Mouse (Mus musculus) cortical plate, adult 2 months (tissue): Measurements from ENCODE around the gene Nr2c2. TPM values are rescaled to one million over a fixed set of nuclear protein-coding genes. Genes with fewer than 3 reads are reported as not detected.

Experiments used
- H3K27ac ChIP-seq: fragments of 200-500 bp; 2 replicates; pipeline ENCODE4 v1.5.1; 2012; ENCODE audit warnings: low read length, control low read depth, inconsistent platforms; ENCODE audit not compliant: insufficient read depth
- H3K4me1 ChIP-seq: fragments of 200-500 bp; 2 replicates; pipeline ENCODE4 v1.6.1; 2011; ENCODE audit warnings: low read length; ENCODE audit not compliant: control insufficient read depth, insufficient read depth
- H3K4me3 ChIP-seq: fragments of 200-500 bp; 2 replicates; pipeline ENCODE4 v1.5.1; 2011; ENCODE audit warnings: mild to moderate bottlenecking, low read length, control low read depth; ENCODE audit not compliant: insufficient read depth
- CTCF ChIP-seq: fragments of 200-500 bp; IDR thresholded peaks from 2 replicates; pipeline ENCODE4 v1.5.1; 2011; ENCODE audit warnings: mild to moderate bottlenecking, control low read depth, low read length; ENCODE audit not compliant: insufficient read depth; ENCODE audit errors: extremely low read depth
- POLR2A ChIP-seq: fragments of 200-500 bp; IDR thresholded peaks from 2 replicates; pipeline ENCODE4 v1.6.1; 2011; ENCODE audit warnings: mild to moderate bottlenecking, low read length, control low read depth; ENCODE audit not compliant: insufficient read depth; ENCODE audit errors: extremely low read depth
- polyA plus RNA-seq: library from polyadenylated mRNA; depleted of rRNA; stranded (reverse); fragments of >200 nt; gene quantifications from 2 replicates; pipeline ENCODE4 v1.2.3, GENCODE M21; 2012; rRNA removed

The Nr2c2 gene
- 41.8 and 44.4 TPM in 2 replicates for polyA plus RNA-seq

DNA sequence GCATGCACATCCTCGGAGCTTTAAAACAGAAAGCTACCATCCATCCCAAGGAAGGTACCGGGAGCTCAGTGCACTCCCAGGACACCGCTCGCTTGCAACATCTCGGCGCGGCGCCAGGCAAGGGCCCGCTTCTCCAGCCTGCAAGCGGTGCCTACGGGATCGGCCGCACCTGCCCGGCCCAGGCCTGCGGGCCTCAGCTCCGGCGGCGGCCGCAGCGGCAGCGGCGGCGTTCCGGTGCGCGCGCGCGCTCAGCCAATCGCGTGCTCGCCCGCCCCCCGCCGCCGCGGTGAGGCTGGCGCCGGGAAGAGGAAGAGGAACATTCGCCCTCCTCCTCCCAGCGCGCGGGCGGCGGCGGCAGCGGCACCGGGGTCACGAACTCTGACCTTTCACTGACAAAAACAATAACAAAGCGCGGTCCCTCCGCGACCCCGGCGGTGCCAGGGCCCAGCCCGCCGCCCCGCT lies at the start of gene Nr2c2:
Nr2c2 (plus strand) TSS at position 261 of the 462 bp plus-strand sequence.
- TF ChIP-seq CTCF (no peak), POLR2A (peak; percentile 54)
- Histone ChIP-seq H3K4me1 (peaks cover 6% of the 10 kb centered on the region), H3K27ac (peak within 1 kb of the TSS; percentile 98)

DNA sequence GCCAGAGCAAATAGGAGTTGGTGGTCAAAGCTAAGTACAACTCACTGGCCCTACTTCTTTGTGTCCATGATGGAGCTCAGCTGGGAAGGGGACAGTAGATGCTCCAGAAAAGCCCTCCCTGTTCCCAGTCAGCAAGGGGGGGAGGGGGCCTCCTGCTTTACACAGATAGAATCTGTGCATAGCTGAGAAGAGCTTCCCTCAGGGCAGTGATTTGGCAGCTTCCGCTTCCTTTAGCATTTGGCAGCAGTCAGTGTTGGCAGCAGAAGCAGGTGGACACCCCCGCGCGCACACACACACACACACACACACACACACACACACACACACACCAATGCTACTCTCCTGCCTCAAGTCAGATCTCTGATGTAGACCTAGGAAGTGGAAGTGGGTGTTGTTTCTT lies 49.1 kb upstream of the Nr2c2 start:
- TF ChIP-seq CTCF (no peak), POLR2A (no peak)
- Histone ChIP-seq H3K27ac (no peak overlapping the region), H3K4me3 (no peak overlapping the region), H3K4me1 (peaks cover 4% of the 10 kb centered on the region; the same call in 1 of the 2 replicates)

More for the DNA sequence above, at the start of gene Nr2c2:
- peak within 1 kb of the TSS; percentile 80 for H3K4me3 ChIP-seq

DNA sequence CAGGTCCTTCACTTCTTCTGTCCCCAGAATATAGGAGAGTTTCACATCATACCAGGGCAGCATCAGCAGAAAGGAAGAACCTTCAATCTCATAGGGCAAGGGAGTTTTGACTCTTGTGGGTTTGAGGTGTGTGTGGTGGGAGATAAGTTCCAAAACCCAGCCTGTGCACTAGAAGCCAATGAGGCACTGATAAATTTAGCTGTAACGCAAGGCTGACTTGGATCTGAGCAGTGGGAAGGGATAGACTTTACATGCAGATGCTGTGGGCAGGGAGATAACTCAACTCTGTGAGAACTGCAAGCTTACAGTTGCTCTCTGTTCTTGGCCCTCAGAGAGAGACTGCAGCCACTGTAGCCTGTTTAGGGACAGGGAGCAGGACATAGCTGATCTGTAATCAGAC lies 48.3 kb upstream of the Nr2c2 start:
- Histone ChIP-seq H3K4me3 (no peak overlapping the region), H3K27ac (no peak overlapping the region), H3K4me1 (peaks cover 4% of the 10 kb centered on the region; the same call in 1 of the 2 replicates)
- no peak for TF ChIP-seq POLR2A
- TF ChIP-seq CTCF = no peak

DNA sequence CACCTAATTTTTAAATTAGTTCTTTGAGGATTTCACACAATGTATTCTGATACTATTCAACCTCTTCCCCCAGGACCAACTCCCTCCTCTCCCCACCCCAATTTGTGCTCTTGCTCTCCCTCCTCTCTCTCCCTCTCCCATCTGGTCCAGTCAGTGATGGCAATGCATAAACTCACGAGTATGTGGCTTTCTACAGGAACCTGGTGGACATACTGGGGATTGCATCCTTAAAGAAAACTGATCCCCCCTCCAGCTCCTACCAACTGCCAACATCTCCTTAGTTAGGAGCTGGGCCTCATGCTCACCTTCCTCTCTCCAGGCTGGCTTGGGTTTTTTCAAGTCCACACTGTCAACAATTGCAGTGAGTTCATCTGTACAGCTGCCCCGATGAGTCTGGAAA lies 33.4 kb upstream of the Nr2c2 start:
- Histone ChIP-seq H3K4me1 (peaks cover 2% of the 10 kb centered on the region; the same call in 1 of the 2 replicates), H3K27ac (no peak overlapping the region), H3K4me3 (no peak overlapping the region)
- TF ChIP-seq CTCF (0 out of 2 replicates have a peak, but pooled peaks have one; percentile 0), POLR2A (no peak)

DNA sequence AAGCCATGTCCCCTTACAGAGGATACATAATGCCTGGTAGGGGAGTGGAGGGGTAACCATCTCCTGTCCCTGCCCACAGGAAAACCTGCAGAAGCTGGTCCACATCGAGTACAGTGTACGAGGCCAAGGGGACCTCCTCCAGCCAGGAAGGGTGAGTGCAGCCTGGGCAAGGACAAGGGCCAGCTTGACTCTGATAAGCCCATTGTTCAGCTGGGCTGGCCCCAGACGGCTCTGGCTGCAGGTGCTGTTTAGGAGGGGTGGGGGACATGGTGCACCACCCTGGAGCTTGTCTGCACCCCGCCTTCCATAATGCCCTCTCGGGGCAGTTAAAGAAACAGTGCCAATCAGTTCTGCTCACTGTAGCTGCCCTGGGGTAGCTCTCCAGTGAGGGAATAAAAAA lies 29.5 kb upstream of the Nr2c2 start:
- no peak for TF ChIP-seq CTCF
- no peak for TF ChIP-seq POLR2A

DNA sequence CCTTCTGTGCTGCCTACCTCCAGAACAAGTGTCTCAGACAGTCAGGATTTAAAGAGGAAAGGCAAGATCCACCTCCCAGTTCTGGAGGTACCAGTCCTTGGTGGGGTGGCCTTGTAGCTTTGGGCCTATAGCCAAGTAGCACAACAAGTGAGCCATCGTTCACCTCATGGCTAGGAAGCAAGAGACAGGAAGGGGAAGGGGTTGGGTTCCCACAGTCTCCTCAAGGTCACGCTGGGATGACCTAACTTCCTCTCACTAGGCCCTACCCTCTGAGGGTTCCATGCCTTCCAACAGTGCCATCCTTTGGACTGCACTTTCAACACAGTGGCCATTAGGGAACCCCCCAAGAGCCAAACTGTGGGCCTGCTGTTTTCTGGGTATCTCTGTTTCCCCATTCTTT lies 27.7 kb upstream of the Nr2c2 start:
- Histone ChIP-seq H3K4me3 (no peak overlapping the region), H3K4me1 (peaks cover 2% of the 10 kb centered on the region; the same call in 1 of the 2 replicates), H3K27ac (no peak overlapping the region)
- TF ChIP-seq POLR2A (no peak), CTCF (no peak)

More for the DNA sequence above, 29.5 kb upstream of the Nr2c2 start:
- H3K27ac ChIP-seq = no peak overlapping the region
- H3K4me1 ChIP-seq = peaks cover 2% of the 10 kb centered on the region; the same call in 1 of the 2 replicates
- no peak overlapping the region for H3K4me3 ChIP-seq

DNA sequence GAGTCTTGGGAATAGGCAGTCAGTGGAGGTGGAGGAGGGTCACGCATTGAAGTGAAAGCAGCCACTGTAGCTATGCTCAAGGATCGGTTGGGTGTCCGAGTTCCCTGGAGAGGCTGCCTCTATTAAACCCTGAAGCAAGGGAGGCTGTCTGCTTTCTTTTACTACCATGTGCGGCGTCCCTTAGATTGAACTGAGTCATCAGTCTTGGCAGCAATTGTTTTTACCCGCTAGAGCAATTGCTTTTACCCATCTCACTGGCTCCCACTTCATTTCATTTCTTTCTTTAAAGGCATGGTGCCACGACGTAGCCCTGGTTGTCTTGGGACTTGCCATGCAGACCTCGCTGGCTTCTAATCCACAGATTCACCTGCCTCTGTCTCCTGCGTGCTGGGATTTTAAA lies 27.1 kb upstream of the Nr2c2 start:
- H3K27ac ChIP-seq = no peak overlapping the region
- H3K4me3 ChIP-seq = no peak overlapping the region
- H3K4me1 ChIP-seq = peaks cover 2% of the 10 kb centered on the region; the same call in 1 of the 2 replicates
- TF ChIP-seq POLR2A = no peak
- TF ChIP-seq CTCF = no peak

DNA sequence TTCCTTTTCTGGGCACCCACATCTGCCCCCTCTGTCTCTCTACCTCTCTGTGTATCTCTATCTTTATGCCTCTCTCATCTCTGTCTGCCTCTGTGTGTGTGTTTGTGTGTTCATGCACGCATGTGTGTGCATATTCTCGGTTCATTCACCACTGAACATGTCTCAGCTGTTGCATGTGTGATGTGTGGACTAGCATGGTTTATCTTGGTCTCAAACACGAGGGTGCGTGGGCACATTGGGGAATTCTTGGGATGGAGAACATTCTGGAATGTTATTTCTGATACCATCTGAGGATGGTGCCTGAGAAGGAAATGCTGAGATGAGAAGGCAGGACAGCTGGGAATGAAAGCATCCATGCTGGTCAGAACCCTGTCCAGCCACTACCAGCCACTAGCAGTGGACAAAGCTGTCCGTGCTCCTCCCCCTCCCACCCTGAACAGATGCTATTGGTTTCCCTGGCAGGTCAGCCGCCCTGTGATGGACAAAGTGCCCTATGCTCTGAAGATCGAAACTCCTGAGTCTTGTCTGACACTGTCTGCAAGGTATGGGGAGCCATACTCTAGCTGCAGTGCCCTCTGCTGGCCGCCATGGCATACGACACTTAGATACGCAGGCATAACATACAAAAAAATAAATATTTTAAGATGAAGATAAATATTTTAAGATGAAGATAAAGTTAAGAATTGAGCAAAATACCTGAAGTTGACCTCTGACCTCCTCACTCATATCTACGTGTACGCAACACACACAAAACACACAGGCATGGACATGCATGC lies 25.3 kb upstream of the Nr2c2 start:
- TF ChIP-seq POLR2A = no peak
- TF ChIP-seq CTCF = peak; percentile 62
- no peak overlapping the region for H3K4me3 ChIP-seq
- no peak overlapping the region for H3K27ac ChIP-seq

DNA sequence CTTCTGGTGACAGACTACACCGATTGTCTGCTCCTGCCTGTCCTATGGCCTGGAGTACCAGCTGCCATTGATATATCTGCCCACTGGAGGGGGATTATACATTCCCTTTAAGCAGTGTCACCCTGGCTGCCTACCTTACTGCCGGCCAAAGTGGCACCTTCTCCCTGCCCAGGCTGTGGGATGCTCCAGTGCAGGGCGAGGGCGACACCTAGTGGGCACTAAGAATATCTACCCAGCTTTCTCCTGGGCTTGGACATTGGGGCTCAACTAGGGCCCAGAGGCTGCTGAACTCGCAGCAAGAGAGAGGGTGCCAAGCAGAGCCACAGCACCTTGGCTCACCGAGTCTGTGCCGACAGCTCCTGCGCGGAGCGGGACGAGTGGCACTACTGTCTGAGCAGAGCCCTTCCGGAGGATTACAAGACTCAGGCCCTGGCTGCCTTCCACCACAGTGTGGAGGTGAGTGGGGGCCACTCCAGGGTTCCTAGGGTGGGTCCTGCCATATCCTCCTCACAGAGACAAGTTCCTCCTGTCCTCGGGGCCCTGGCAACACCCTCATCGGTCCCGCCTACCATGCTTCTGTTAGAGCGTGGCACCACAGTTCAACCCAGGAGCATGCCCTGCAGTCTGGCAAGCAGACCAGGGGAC lies 23.9 kb upstream of the Nr2c2 start:
- TF ChIP-seq CTCF = peak; percentile 97
- no peak for TF ChIP-seq POLR2A
- Histone ChIP-seq H3K4me1 (peaks cover 2% of the 10 kb centered on the region; the same call in 1 of the 2 replicates), H3K27ac (no peak overlapping the region), H3K4me3 (no peak overlapping the region)

More for the DNA sequence above, 25.3 kb upstream of the Nr2c2 start:
- H3K4me1 ChIP-seq = peaks cover 2% of the 10 kb centered on the region; the same call in 1 of the 2 replicates
